Mouse (Mus musculus): ENCODE measurements around the gene Lce1m. TPM values are rescaled to one million over a fixed set of nuclear protein-coding genes. Genes with fewer than 3 reads are reported as not detected.
A peak's percentile ranks its signal among the peaks of the same experiment; 100 is the strongest.

Gene Lce1m
- polyA plus RNA-seq, 1 experiment: not detected

GRCm38 (mm10) chr3:93014871-93015270 is 4.0 kb downstream of the Lce1m start:
- H3K36me3 ChIP-seq (ENCODE audit: control insufficient read depth, insufficient read depth): no peaks in the 10 kb centered on the region
- peak overlapping the region; percentile 78 for H3K4me2 ChIP-seq (ENCODE audit: low read depth)
- no peaks in the 10 kb centered on the region for H3K79me2 ChIP-seq (ENCODE audit: control insufficient read depth, insufficient read depth)
- no peaks in the 10 kb centered on the region for H3K27me3 ChIP-seq (ENCODE audit: control insufficient read depth, insufficient read depth, insufficient read length)
- H3ac ChIP-seq (ENCODE audit: control insufficient read depth, insufficient read length): no peak overlapping the region
- peak overlapping the region; percentile 17 for H3K4me3 ChIP-seq
- TF ChIP-seq CEBPB (IDR thresholded peaks at IDR 0.05; ENCODE audit: insufficient read depth, poor library complexity, severe bottlenecking) (no peak), TCF3 (IDR thresholded peaks at IDR 0.05; ENCODE audit: insufficient read length, low read depth) (no peak), POLR2A (IDR thresholded peaks at IDR 0.05; ENCODE audit: insufficient read length, low read depth) (no peak), POLR2AphosphoS2 (IDR thresholded peaks at IDR 0.05; ENCODE audit: insufficient read length, low read depth) (no peak), E2F4 (IDR thresholded peaks at IDR 0.05; ENCODE audit: insufficient read depth) (no peak), REST (IDR thresholded peaks at IDR 0.05; ENCODE audit: insufficient read depth, insufficient read length) (no peak), MYOD1 (IDR thresholded peaks at IDR 0.05; ENCODE audit: control insufficient read depth in 1 of 3, insufficient read length in 2 of 3, low read depth in 2 of 3) (no peak), TCF12 (IDR thresholded peaks at IDR 0.05; ENCODE audit: insufficient read depth, poor library complexity, severe bottlenecking) (no peak)

DNA sequence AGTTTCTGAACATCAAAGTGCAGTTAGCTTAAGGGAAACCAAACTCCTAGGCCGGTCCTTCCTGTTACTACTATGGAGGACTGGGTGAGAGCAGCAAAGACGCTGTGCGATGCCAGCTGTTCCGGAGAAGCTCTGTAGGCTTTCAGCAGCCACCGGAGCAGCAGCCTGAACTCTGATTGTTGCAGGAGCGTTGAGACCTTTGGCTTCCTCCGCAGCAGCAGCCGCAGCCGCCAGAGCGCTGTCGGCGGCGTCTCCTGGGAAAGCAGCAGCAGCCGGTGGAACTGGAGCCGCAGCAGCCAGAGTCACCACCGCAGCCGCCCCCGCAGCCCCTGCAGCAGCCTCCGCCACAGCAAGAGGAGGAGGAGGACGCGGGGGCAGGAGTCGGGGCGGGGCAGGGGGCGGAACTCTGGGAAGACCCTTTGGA is 4.5 kb downstream of the Lce1m start:
- H3K4me2 ChIP-seq (ENCODE audit: low read depth): peak overlapping the region; percentile 78
- H3K27me3 ChIP-seq (ENCODE audit: control insufficient read depth, insufficient read depth, insufficient read length): no peaks in the 10 kb centered on the region
- no peaks in the 10 kb centered on the region for H3K36me3 ChIP-seq (ENCODE audit: control insufficient read depth, insufficient read depth)
- H3ac ChIP-seq (ENCODE audit: control insufficient read depth, insufficient read length): no peak overlapping the region
- no peaks in the 10 kb centered on the region for H3K79me2 ChIP-seq (ENCODE audit: control insufficient read depth, insufficient read depth)
- peak overlapping the region; percentile 17 for H3K4me3 ChIP-seq
- TF ChIP-seq USF1 (IDR thresholded peaks at IDR 0.05; ENCODE audit: low read depth) (no peak), TCF12 (IDR thresholded peaks at IDR 0.05; ENCODE audit: insufficient read depth, poor library complexity, severe bottlenecking) (no peak), MAX (IDR thresholded peaks at IDR 0.05; ENCODE audit: low read depth) (no peak), POLR2A (IDR thresholded peaks at IDR 0.05; ENCODE audit: insufficient read length, low read depth) (no peak), REST (IDR thresholded peaks at IDR 0.05; ENCODE audit: insufficient read depth, insufficient read length) (no peak), CEBPB (IDR thresholded peaks at IDR 0.05; ENCODE audit: insufficient read depth, poor library complexity, severe bottlenecking) (no peak), TCF3 (IDR thresholded peaks at IDR 0.05; ENCODE audit: insufficient read length, low read depth) (no peak), SRF (IDR thresholded peaks at IDR 0.05; ENCODE audit: control insufficient read depth, insufficient read length, low read depth) (no peak), E2F4 (IDR thresholded peaks at IDR 0.05; ENCODE audit: insufficient read depth) (no peak), MYOG (IDR thresholded peaks at IDR 0.05; ENCODE audit: control insufficient read depth in 1 of 3, insufficient read depth in 1 of 3, insufficient read length in 2 of 3, low read depth in 2 of 3) (peak in 1 of 3 experiments; percentile 10), POLR2AphosphoS2 (IDR thresholded peaks at IDR 0.05; ENCODE audit: insufficient read length, low read depth) (no peak), MYOD1 (IDR thresholded peaks at IDR 0.05; ENCODE audit: control insufficient read depth in 1 of 3, insufficient read length in 2 of 3, low read depth in 2 of 3) (peak in 2 of 3 experiments; percentile 21 to 45)

- no peaks in the 10 kb centered on the region for H3K27me3 ChIP-seq (ENCODE audit: control insufficient read depth, insufficient read depth, insufficient read length)
- TF ChIP-seq USF1 (IDR thresholded peaks at IDR 0.05; ENCODE audit: low read depth) (no peak), CEBPB (IDR thresholded peaks at IDR 0.05; ENCODE audit: insufficient read depth, poor library complexity, severe bottlenecking) (no peak), SRF (IDR thresholded peaks at IDR 0.05; ENCODE audit: control insufficient read depth, insufficient read length, low read depth) (no peak), POLR2AphosphoS2 (IDR thresholded peaks at IDR 0.05; ENCODE audit: insufficient read length, low read depth) (no peak), REST (IDR thresholded peaks at IDR 0.05; ENCODE audit: insufficient read depth, insufficient read length) (no peak), E2F4 (IDR thresholded peaks at IDR 0.05; ENCODE audit: insufficient read depth) (no peak), TCF12 (IDR thresholded peaks at IDR 0.05; ENCODE audit: insufficient read depth, poor library complexity, severe bottlenecking) (no peak), MYOG (IDR thresholded peaks at IDR 0.05; ENCODE audit: control insufficient read depth in 1 of 3, insufficient read depth in 1 of 3, insufficient read length in 2 of 3, low read depth in 2 of 3) (no peak), POLR2A (IDR thresholded peaks at IDR 0.05; ENCODE audit: insufficient read length, low read depth) (no peak), TCF3 (IDR thresholded peaks at IDR 0.05; ENCODE audit: insufficient read length, low read depth) (no peak), MYOD1 (IDR thresholded peaks at IDR 0.05; ENCODE audit: control insufficient read depth in 1 of 3, insufficient read length in 2 of 3, low read depth in 2 of 3) (no peak), MAX (IDR thresholded peaks at IDR 0.05; ENCODE audit: low read depth) (no peak)
- no peak overlapping the region for H3K4me2 ChIP-seq (ENCODE audit: low read depth)
- H3K36me3 ChIP-seq (ENCODE audit: control insufficient read depth, insufficient read depth): no peaks in the 10 kb centered on the region
- H3K4me3 ChIP-seq: no peak overlapping the region
- no peak overlapping the region for H3ac ChIP-seq (ENCODE audit: control insufficient read depth, insufficient read length)
- no peaks in the 10 kb centered on the region for H3K79me2 ChIP-seq (ENCODE audit: control insufficient read depth, insufficient read depth)
These were observed 16.0 kb downstream of the Lce1m start for GRCm38 (mm10) chr3:93002843-93003242.

DNA sequence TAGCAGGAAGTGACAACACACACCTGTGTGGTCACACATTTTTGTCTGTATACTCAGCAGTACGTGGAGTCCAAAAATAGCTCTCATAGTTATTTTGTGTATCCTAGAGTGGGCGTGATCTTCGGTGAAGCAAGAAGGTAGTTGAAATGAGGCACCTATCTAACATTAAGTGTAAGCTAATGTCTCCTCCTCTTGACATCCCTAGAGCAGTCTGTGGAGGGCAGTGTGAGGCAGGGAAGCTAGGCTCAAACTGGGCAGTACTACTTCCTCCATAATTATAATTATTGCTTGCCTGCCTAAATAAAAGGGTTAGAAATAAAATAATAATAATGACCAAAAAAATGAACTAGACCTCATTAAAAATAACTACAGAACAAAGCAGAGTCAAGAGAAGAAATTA is 18.2 kb downstream of the Lce1m start:
- H3K27me3 ChIP-seq (ENCODE audit: control insufficient read depth, insufficient read depth, insufficient read length): no peaks in the 10 kb centered on the region
- no peak overlapping the region for H3K4me2 ChIP-seq (ENCODE audit: low read depth)
- no peaks in the 10 kb centered on the region for H3K36me3 ChIP-seq (ENCODE audit: control insufficient read depth, insufficient read depth)
- TF ChIP-seq TCF12 (IDR thresholded peaks at IDR 0.05; ENCODE audit: insufficient read depth, poor library complexity, severe bottlenecking) (no peak), MYOD1 (IDR thresholded peaks at IDR 0.05; ENCODE audit: control insufficient read depth in 1 of 3, insufficient read length in 2 of 3, low read depth in 2 of 3) (no peak), SRF (IDR thresholded peaks at IDR 0.05; ENCODE audit: control insufficient read depth, insufficient read length, low read depth) (no peak), POLR2AphosphoS2 (IDR thresholded peaks at IDR 0.05; ENCODE audit: insufficient read length, low read depth) (no peak), MAX (IDR thresholded peaks at IDR 0.05; ENCODE audit: low read depth) (no peak), POLR2A (IDR thresholded peaks at IDR 0.05; ENCODE audit: insufficient read length, low read depth) (no peak), REST (IDR thresholded peaks at IDR 0.05; ENCODE audit: insufficient read depth, insufficient read length) (no peak)
- H3ac ChIP-seq (ENCODE audit: control insufficient read depth, insufficient read length): no peak overlapping the region
- H3K79me2 ChIP-seq (ENCODE audit: control insufficient read depth, insufficient read depth): no peaks in the 10 kb centered on the region
- no peak overlapping the region for H3K4me3 ChIP-seq

DNA sequence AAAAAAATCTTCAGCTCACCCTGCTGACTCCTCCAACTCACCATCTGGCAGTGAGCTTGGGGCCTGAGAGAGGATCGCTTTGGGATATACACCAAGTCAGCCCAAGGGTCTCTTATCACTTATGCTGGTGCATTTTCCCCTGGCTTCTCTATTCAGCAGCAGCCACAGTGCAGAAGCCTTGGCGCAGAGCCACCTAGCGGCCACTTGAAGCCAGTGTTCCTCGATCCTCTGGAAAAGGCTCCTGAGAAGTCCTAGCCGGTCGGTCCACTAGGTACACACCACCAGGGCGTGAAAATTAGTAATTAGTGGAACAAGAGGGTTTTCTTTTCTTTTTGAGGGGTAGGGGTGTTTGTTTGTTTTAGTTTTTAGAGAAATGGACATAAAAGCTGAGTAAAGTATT is 20.2 kb downstream of the Lce1m start:
- H3ac ChIP-seq (ENCODE audit: control insufficient read depth, insufficient read length): no peak overlapping the region
- H3K4me3 ChIP-seq: no peak overlapping the region
- H3K4me2 ChIP-seq (ENCODE audit: low read depth): no peak overlapping the region
- no peaks in the 10 kb centered on the region for H3K36me3 ChIP-seq (ENCODE audit: control insufficient read depth, insufficient read depth)
- H3K27me3 ChIP-seq (ENCODE audit: control insufficient read depth, insufficient read depth, insufficient read length): no peaks in the 10 kb centered on the region
- H3K79me2 ChIP-seq (ENCODE audit: control insufficient read depth, insufficient read depth): no peaks in the 10 kb centered on the region
- no peak for TF ChIP-seq USF1 (IDR thresholded peaks at IDR 0.05; ENCODE audit: low read depth)

Measured in myocyte (in vitro differentiated cells).